Mouse (Mus musculus): Measurements from ENCODE around the gene Sergef.
"Not testable (repeated sequence)": the region's sequence is repeated elsewhere in the genome, so short reads cannot be mapped to it uniquely, and the experiment has no call there.

Sergef gene

DNA sequence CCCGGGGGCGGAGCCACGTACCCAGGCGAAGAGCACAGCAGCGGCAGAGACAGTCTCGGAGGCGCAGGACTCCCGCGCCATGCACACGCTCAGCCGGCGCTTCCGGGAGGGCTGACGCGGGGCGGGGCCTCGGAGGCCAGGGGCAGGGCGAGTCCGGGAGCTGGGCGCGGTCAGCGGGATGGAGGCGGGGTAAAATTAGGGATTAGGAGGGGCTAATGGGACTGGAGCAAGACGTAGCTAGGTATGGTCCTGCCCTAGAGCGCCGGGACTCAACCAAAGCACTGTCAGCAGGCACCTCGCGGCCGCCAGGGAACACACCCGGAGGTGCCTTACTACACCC is at the start of gene Sergef:
Sergef (minus strand) TSS at position 116 of the 340 bp plus-strand sequence.
- peak; percentile 88 for DNase-seq (ENCODE audit: low spot score)

- DNase-seq (ENCODE audit: low spot score), result no peak
These were observed 47.2 kb upstream of the Sergef start for GRCm38 (mm10) chr7:46686827-46687226.

DNA sequence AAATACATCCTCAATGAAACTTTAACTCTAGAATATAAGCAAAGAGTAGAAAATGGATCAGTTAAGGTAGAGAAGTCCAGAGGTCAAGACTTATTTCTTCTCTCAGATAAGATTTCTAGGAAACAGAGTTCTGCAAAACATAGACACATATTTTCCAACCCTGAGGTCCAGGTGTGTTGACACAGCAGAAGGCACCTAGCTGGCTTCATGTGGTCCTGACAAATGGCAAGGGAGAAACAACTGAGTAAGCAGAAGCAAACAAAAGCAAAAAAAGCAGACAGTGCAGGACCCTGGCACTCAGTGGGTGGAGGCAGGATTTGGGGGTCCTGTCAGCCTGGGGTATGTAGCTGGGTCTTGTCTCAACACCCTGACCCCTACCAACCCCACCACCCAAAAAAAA is 41.1 kb upstream of the Sergef start:
- no peak for DNase-seq (ENCODE audit: low spot score)

- not testable (repeated sequence) for DNase-seq (ENCODE audit: low spot score)
These were observed 39.4 kb upstream of the Sergef start for GRCm38 (mm10) chr7:46679044-46679443.

DNA sequence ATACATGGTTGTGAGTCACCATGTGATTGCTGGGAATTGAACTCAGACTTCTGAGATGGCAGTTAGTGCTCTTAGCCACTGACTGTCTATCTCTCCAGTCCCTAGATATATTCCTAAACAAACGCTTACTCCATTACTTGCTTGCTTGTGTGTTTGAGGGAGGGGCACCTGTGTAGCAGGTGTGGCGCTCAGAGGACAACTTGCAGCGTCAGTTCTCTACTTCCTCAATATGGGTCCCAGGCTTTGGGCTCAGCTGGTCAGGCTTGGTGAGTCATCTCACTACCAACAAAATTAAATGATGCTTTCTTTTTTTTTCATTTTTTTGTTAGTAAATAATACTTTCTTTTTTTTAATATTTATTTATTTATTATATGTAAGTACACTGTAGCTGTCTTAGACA is 38.8 kb upstream of the Sergef start:
- no peak for DNase-seq (ENCODE audit: low spot score)

GRCm38 (mm10) chr7:46676808-46677360 is 37.3 kb upstream of the Sergef start:
- no peak for DNase-seq (ENCODE audit: low spot score)

DNA sequence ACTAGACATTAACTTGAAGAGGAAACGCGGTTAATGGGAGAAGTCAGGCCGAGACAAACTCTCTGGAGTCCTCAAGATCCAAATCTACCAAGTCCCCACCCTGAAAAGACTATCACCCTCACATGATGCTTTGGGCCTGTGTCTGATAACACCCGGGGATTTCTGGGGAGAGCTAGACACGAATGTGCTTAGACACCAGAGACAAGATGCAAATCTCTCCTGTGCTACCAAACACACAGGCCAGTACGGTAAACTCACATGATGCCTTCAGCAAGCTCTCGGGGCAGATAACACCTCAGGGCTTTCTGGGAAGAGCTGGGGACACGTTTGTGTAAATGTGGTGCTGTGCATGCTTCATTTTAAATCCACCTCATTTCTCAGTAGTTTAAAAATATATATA is 36.3 kb upstream of the Sergef start:
- no peak for DNase-seq (ENCODE audit: low spot score)

- DNase-seq (ENCODE audit: low spot score), result no peak
These were observed 35.5 kb upstream of the Sergef start for GRCm38 (mm10) chr7:46675061-46675460.

DNA sequence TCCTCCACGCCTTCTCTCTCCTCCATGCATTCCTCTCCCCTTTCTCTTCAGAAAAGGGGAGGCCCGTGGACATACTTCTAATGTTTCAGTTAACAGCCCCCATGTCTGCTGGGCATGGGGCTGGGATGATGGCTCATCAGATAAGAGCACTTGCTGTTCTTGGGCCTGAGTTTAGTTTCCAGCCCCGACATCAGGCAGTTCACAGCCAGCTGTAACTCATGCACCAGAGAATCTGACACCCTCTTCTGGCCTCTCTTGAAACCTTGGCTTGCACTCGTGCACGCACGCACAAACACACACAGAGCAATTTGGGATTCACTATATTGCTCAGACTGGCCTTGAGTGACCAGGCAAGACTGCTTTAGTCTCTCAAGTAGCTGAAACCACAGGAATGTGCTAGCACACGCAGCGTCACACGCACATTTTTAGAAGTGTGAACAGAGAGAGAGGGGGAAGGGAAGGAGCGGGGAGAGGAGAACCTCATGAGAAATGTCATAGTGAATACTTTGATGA is 32.6 kb upstream of the Sergef start, which contains the start of gene Tph1:
Tph1 (minus strand) TSS at position 378 of the 513 bp plus-strand sequence.
- DNase-seq (ENCODE audit: low spot score), result no peak

GRCm38 (mm10) chr7:46667256-46667655 is 27.6 kb upstream of the Sergef start:
- peak; percentile 61 for DNase-seq (ENCODE audit: low spot score)

DNA sequence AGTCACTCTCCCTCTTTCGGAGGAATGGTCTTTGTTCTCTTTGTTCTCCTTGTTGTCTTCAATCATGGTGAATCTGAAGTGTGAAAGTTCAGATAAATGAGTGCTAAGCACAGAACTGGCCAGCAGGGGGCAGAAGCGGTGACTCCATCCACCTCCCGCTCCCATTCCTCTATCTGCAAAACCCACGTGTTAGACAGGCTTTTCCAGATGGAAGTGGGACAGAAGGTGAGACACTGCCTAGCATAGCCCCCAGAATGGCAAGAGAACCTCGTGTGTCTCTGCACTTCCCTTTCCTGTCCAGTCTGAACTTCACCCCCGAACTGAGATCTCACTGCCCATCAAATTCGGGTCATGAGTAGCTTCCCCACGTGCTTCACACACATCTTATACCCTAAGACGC is 25.6 kb upstream of the Sergef start:
- peak; percentile 71 for DNase-seq (ENCODE audit: low spot score)

- DNase-seq (ENCODE audit: low spot score), result peak; percentile 16
These were observed 22.0 kb upstream of the Sergef start for GRCm38 (mm10) chr7:46661591-46662090.

- no peak for DNase-seq (ENCODE audit: low spot score)
These were observed 12.7 kb upstream of the Sergef start for GRCm38 (mm10) chr7:46652279-46652678.

DNA sequence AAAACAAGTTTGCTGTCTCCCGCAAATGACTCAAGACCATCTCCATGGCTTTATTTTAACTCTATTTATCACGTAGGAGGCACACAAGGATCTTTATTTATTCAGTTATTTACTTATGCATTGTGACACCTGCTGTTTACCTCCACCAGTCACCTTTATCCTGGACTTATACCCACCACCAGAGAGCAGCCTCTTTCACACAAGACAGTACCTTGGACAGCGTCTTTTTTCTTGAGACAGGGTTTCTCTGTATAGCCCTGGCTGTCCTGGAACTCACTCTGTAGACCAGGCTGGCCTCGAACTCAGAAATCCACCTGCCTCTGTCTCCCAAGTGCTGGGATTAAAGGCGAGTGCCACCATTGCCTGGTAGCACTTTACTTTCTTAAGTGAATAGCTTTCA is 10.6 kb upstream of the Sergef start:
- DNase-seq (ENCODE audit: low spot score), result not testable (repeated sequence)

GRCm38 (mm10) chr7:46648431-46649140 is 9.0 kb upstream of the Sergef start:
- DNase-seq (ENCODE audit: low spot score), result no peak

DNA sequence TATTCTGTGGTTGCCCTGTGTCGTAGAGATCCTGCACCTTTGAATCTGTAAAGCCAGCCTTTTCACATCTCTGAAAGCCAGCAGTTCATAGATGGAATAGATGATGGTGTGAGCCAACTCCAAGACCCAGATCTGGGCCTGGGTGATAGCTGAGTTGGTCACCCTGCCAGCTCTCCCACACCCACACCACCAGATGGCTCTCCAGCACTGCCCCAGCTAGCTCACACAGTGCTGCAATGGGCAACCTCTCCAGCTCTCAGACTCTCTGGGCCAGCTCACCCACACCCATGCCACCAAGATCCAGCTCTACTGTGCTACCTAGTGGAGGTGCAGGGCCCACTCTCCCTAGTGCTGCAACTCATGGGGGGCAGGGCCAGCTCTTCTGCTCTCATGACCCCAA is 3.6 kb upstream of the Sergef start:
- DNase-seq (ENCODE audit: low spot score), result no peak

DNA sequence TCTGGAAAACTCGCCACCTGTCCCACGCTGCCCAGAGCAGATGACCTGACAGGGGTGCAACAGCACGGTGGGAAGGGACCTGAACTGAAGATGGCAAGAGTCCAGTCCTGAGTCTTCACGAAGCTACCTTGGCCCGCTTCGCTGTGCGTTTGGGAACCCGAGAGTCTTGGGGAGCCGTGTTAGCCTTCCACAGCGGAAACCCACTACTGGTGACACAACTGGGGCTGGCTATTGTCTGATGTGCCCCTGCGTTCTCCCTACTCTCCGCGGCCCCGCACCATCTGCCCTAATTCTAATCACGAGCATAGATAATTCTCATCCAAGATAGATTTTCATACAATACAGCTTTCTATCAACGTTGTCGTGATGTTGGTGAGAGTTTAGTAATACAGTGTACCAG is 455 bp upstream of the Sergef start:
- DNase-seq (ENCODE audit: low spot score), result no peak

DNA sequence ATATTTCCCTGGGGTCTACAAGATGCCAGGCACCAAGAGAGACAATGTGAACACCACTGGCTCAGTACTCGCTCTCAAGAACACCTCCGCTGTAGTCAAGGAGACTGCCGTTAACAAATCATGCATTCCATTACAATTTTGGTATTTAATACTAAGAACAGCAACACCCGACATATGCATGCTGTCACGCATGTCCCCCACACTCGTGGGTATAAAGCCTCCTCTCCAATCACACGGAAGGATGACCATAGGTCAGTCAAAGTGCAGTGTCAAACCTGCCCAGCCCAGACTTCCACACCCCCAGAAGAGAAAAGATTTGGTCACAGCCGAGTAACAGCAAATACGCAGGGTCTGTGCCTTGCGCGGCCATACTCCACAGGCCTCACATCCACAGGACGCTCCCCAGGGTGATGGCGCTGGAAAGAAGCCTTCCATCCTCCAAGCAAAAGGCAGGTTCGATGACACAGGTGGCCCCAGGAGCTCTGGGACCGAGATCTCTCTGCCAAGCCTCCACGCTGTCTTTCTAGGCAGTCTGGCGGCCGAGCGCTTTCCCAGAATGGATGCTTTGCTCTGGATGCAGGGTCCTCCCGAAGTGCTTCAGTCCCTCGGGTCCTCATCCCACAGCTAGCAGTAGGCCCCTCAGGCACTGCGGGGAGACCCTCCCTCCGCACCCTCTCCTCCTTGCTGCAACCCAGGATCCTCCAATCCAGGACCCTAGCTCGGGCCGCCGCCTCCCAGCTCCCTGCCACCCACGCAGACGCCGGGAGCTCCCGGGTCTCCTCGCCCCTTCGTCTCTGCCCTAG is 517 bp downstream of the Sergef start:
- DNase-seq (ENCODE audit: low spot score), result peak; percentile 6

GRCm38 (mm10) chr7:46628375-46628975 is 11.1 kb downstream of the Sergef start:
- DNase-seq (ENCODE audit: low spot score), result no peak

DNA sequence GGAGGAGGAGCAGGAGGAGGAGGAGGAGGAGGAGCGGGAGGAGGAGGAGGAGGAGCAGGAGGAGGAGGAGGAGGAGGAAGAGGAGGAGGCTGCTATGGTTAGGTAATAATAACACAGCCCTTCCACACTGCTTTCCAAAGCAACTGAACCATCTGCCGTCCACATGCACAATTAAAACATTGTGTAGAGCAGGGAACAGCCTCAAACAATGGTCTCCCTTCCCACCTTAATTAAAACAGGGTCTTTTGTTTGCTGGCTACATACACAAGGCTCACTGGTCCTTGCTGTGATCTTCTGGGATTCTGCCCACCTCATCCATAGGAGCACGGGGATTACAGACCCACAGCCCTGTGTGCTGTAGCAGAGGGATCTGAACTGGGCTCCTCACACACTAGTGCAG is 15.6 kb downstream of the Sergef start:
- no peak for DNase-seq (ENCODE audit: low spot score)

GRCm38 (mm10) chr7:46618416-46619110 is 21.0 kb downstream of the Sergef start:
- no peak for DNase-seq (ENCODE audit: low spot score)

Data from retina, embryonic 14.5 days (tissue).